Mouse (Mus musculus): Measurements from ENCODE around the gene Fut2.

DNA sequence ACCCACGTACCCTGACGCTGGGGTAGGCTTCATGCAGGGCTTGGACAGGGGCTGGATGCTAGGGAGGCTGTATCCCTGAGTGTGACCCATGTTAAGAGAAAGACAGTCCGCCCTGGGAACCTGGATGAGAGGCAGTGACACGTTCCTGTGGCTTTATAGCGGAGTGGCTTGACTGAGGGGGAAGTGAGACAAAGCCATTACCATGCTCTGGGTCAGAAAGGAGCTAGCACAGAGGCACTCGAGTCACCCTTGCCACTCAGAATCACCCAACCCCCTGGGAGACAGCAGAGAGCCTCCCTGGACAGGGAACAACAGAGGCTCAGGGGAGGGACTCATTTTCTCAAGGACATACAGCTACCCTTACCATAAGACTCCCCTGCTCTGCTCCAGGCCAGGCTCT is 22.9 kb upstream of the Fut2 start:
- TF ChIP-seq POLR2A (IDR thresholded peaks at IDR 0.05; ENCODE audit: low read depth, low read length): no peak
- TF ChIP-seq CTCF (IDR thresholded peaks at IDR 0.05; ENCODE audit: extremely low read depth, insufficient read depth, insufficient read length, insufficient replicate concordance): no peak

Measured in spleen, adult 2 months (tissue).